Mouse (Mus musculus): ENCODE measurements around the gene Mras. TPM values are rescaled to one million over a fixed set of nuclear protein-coding genes. Genes with fewer than 3 reads are reported as not detected.

Gene Mras
- polyA plus RNA-seq, 1 experiment, result 4.6 TPM

GRCm38 (mm10) chr9:99409280-99409679 is 27.9 kb downstream of the Mras start:
- no peak overlapping the region for H3K4me3 ChIP-seq (ENCODE audit: insufficient read depth, low read depth, low read length)
- no peaks in the 10 kb centered on the region for H3K4me1 ChIP-seq (ENCODE audit: control insufficient read depth, insufficient read depth, insufficient read length, low read length)
- H3K27ac ChIP-seq (replicated peaks; ENCODE audit: low read depth, low read length), result no peak overlapping the region

GRCm38 (mm10) chr9:99401288-99401974 is 35.8 kb downstream of the Mras start:
- Histone ChIP-seq H3K27ac (replicated peaks; ENCODE audit: low read depth, low read length) (no peak overlapping the region), H3K4me1 (ENCODE audit: control insufficient read depth, insufficient read depth, insufficient read length, low read length) (peaks cover 8% of the 10 kb centered on the region), H3K4me3 (ENCODE audit: insufficient read depth, low read depth, low read length) (no peak overlapping the region)

- Histone ChIP-seq H3K4me1 (ENCODE audit: control insufficient read depth, insufficient read depth, insufficient read length, low read length) (peaks cover 8% of the 10 kb centered on the region), H3K4me3 (ENCODE audit: insufficient read depth, low read depth, low read length) (no peak overlapping the region), H3K27ac (replicated peaks; ENCODE audit: low read depth, low read length) (no peak overlapping the region)
Observed at GRCm38 (mm10) chr9:99400781-99401180, 36.4 kb downstream of the Mras start.

GRCm38 (mm10) chr9:99397056-99397815 is 39.9 kb downstream of the Mras start:
- no peak overlapping the region for H3K27ac ChIP-seq (replicated peaks; ENCODE audit: low read depth, low read length)
- H3K4me1 ChIP-seq (ENCODE audit: control insufficient read depth, insufficient read depth, insufficient read length, low read length), result peaks cover 12% of the 10 kb centered on the region
- no peak overlapping the region for H3K4me3 ChIP-seq (ENCODE audit: insufficient read depth, low read depth, low read length)

- H3K27ac ChIP-seq (replicated peaks; ENCODE audit: low read depth, low read length), result no peak overlapping the region
Observed at GRCm38 (mm10) chr9:99394366-99394765, 42.8 kb downstream of the Mras start.

GRCm38 (mm10) chr9:99393146-99393545 is 44.0 kb downstream of the Mras start:
- H3K4me3 ChIP-seq (ENCODE audit: insufficient read depth, low read depth, low read length), result no peak overlapping the region
- peaks cover 6% of the 10 kb centered on the region; the same call in 1 of the 2 replicates for H3K4me1 ChIP-seq (ENCODE audit: control insufficient read depth, insufficient read depth, insufficient read length, low read length)
- H3K27ac ChIP-seq (replicated peaks; ENCODE audit: low read depth, low read length), result no peak overlapping the region

More at GRCm38 (mm10) chr9:99394366-99394765, 42.8 kb downstream of the Mras start:
- peaks cover 6% of the 10 kb centered on the region; the same call in 1 of the 2 replicates for H3K4me1 ChIP-seq (ENCODE audit: control insufficient read depth, insufficient read depth, insufficient read length, low read length)
- H3K4me3 ChIP-seq (ENCODE audit: insufficient read depth, low read depth, low read length), result no peak overlapping the region

GRCm38 (mm10) chr9:99391557-99391956 is 45.6 kb downstream of the Mras start:
- H3K4me3 ChIP-seq (ENCODE audit: insufficient read depth, low read depth, low read length), result no peak overlapping the region
- H3K4me1 ChIP-seq (ENCODE audit: control insufficient read depth, insufficient read depth, insufficient read length, low read length), result peaks cover 4% of the 10 kb centered on the region; the same call in 1 of the 2 replicates
- no peak overlapping the region for H3K27ac ChIP-seq (replicated peaks; ENCODE audit: low read depth, low read length)

GRCm38 (mm10) chr9:99390716-99391115 is 46.5 kb downstream of the Mras start:
- Histone ChIP-seq H3K4me3 (ENCODE audit: insufficient read depth, low read depth, low read length) (no peak overlapping the region), H3K27ac (replicated peaks; ENCODE audit: low read depth, low read length) (no peak overlapping the region), H3K4me1 (ENCODE audit: control insufficient read depth, insufficient read depth, insufficient read length, low read length) (peaks cover 4% of the 10 kb centered on the region; the same call in 1 of the 2 replicates)

- Histone ChIP-seq H3K4me1 (ENCODE audit: control insufficient read depth, insufficient read depth, insufficient read length, low read length) (peaks cover 4% of the 10 kb centered on the region; the same call in 1 of the 2 replicates), H3K27ac (replicated peaks; ENCODE audit: low read depth, low read length) (no peak overlapping the region; the same call in 1 of the 2 replicates)
Observed at GRCm38 (mm10) chr9:99390201-99390600, 47.0 kb downstream of the Mras start.

GRCm38 (mm10) chr9:99389506-99389905 is 47.7 kb downstream of the Mras start:
- H3K27ac ChIP-seq (replicated peaks; ENCODE audit: low read depth, low read length), result no peak overlapping the region
- H3K4me1 ChIP-seq (ENCODE audit: control insufficient read depth, insufficient read depth, insufficient read length, low read length), result peaks cover 2% of the 10 kb centered on the region; the same call in 1 of the 2 replicates
- no peak overlapping the region for H3K4me3 ChIP-seq (ENCODE audit: insufficient read depth, low read depth, low read length)

More at GRCm38 (mm10) chr9:99390201-99390600, 47.0 kb downstream of the Mras start:
- no peak overlapping the region for H3K4me3 ChIP-seq (ENCODE audit: insufficient read depth, low read depth, low read length)

GRCm38 (mm10) chr9:99388856-99389255 is 48.3 kb downstream of the Mras start:
- H3K4me3 ChIP-seq (ENCODE audit: insufficient read depth, low read depth, low read length), result no peak overlapping the region
- no peak overlapping the region for H3K27ac ChIP-seq (replicated peaks; ENCODE audit: low read depth, low read length)
- no peaks in the 10 kb centered on the region for H3K4me1 ChIP-seq (ENCODE audit: control insufficient read depth, insufficient read depth, insufficient read length, low read length)

GRCm38 (mm10) chr9:99388078-99388477 is 49.1 kb downstream of the Mras start:
- Histone ChIP-seq H3K27ac (replicated peaks; ENCODE audit: low read depth, low read length) (no peak overlapping the region), H3K4me1 (ENCODE audit: control insufficient read depth, insufficient read depth, insufficient read length, low read length) (no peaks in the 10 kb centered on the region), H3K4me3 (ENCODE audit: insufficient read depth, low read depth, low read length) (no peak overlapping the region)

GRCm38 (mm10) chr9:99382556-99382955 is 54.6 kb downstream of the Mras start:
- Histone ChIP-seq H3K27ac (replicated peaks; ENCODE audit: low read depth, low read length) (no peak overlapping the region), H3K4me3 (ENCODE audit: insufficient read depth, low read depth, low read length) (no peak overlapping the region), H3K4me1 (ENCODE audit: control insufficient read depth, insufficient read depth, insufficient read length, low read length) (no peaks in the 10 kb centered on the region)

GRCm38 (mm10) chr9:99379194-99379593 is 58.0 kb downstream of the Mras start:
- H3K4me1 ChIP-seq (ENCODE audit: control insufficient read depth, insufficient read depth, insufficient read length, low read length), result no peaks in the 10 kb centered on the region
- H3K4me3 ChIP-seq (ENCODE audit: insufficient read depth, low read depth, low read length), result no peak overlapping the region
- no peak overlapping the region for H3K27ac ChIP-seq (replicated peaks; ENCODE audit: low read depth, low read length)

GRCm38 (mm10) chr9:99376591-99377418 is 60.4 kb downstream of the Mras start:
- no peak overlapping the region for H3K4me3 ChIP-seq (ENCODE audit: insufficient read depth, low read depth, low read length)
- H3K4me1 ChIP-seq (ENCODE audit: control insufficient read depth, insufficient read depth, insufficient read length, low read length), result no peaks in the 10 kb centered on the region
- no peak overlapping the region for H3K27ac ChIP-seq (replicated peaks; ENCODE audit: low read depth, low read length)

Measured in brown adipose tissue, adult 24 weeks (tissue).